Mouse (Mus musculus): ENCODE results near the gene Skp2.
A peak's percentile ranks its signal among the peaks of the same experiment; 100 is the strongest.

Skp2 gene

GRCm38 (mm10) chr15:9113556-9113955 lies 41.7 kb downstream of the Skp2 start:
- DNase-seq (ENCODE audit: extremely low spot score), result no peak

GRCm38 (mm10) chr15:9111648-9112047 lies 43.6 kb downstream of the Skp2 start:
- no peak for DNase-seq (ENCODE audit: extremely low spot score)

GRCm38 (mm10) chr15:9110526-9111347 lies 44.5 kb downstream of the Skp2 start:
- DNase-seq (ENCODE audit: extremely low spot score), result no peak

GRCm38 (mm10) chr15:9106303-9107074 lies 48.7 kb downstream of the Skp2 start:
- DNase-seq (ENCODE audit: extremely low spot score), result no peak

GRCm38 (mm10) chr15:9100446-9101077 lies 54.7 kb downstream of the Skp2 start:
- no peak for DNase-seq (ENCODE audit: extremely low spot score)

GRCm38 (mm10) chr15:9096865-9097264 lies 58.4 kb downstream of the Skp2 start:
- DNase-seq (ENCODE audit: extremely low spot score), result no peak

- peak; percentile 62 for DNase-seq (ENCODE audit: extremely low spot score)
These were observed 60.9 kb downstream of the Skp2 start for GRCm38 (mm10) chr15:9094366-9094750.

- DNase-seq (ENCODE audit: extremely low spot score), result no peak
These were observed 61.4 kb downstream of the Skp2 start for GRCm38 (mm10) chr15:9093598-9094365.

- no peak for DNase-seq (ENCODE audit: extremely low spot score)
These were observed 64.6 kb downstream of the Skp2 start for GRCm38 (mm10) chr15:9090662-9091061.

- no peak for DNase-seq (ENCODE audit: extremely low spot score)
These were observed 66.0 kb downstream of the Skp2 start for GRCm38 (mm10) chr15:9089136-9089720.

- no peak for DNase-seq (ENCODE audit: extremely low spot score)
These were observed 66.5 kb downstream of the Skp2 start for GRCm38 (mm10) chr15:9088683-9089072.

GRCm38 (mm10) chr15:9087895-9088682 lies 67.1 kb downstream of the Skp2 start:
- no peak for DNase-seq (ENCODE audit: extremely low spot score)

- DNase-seq (ENCODE audit: extremely low spot score), result no peak
These were observed 67.8 kb downstream of the Skp2 start for GRCm38 (mm10) chr15:9087421-9087820.

GRCm38 (mm10) chr15:9086813-9087212 lies 68.4 kb downstream of the Skp2 start:
- DNase-seq (ENCODE audit: extremely low spot score), result no peak

- no peak for DNase-seq (ENCODE audit: extremely low spot score)
These were observed 72.5 kb downstream of the Skp2 start for GRCm38 (mm10) chr15:9082753-9083152.

GRCm38 (mm10) chr15:9081294-9081693 lies 73.9 kb downstream of the Skp2 start:
- DNase-seq (ENCODE audit: extremely low spot score), result no peak

- no peak for DNase-seq (ENCODE audit: extremely low spot score)
These were observed 75.0 kb downstream of the Skp2 start for GRCm38 (mm10) chr15:9080206-9080605.

GRCm38 (mm10) chr15:9079626-9080025 lies 75.6 kb downstream of the Skp2 start:
- no peak for DNase-seq (ENCODE audit: extremely low spot score)

GRCm38 (mm10) chr15:9078481-9079300 lies 76.5 kb downstream of the Skp2 start:
- no peak for DNase-seq (ENCODE audit: extremely low spot score)
